9 mouse cellular contexts compared by ENCODE assay signal in the genomic region with DNA sequence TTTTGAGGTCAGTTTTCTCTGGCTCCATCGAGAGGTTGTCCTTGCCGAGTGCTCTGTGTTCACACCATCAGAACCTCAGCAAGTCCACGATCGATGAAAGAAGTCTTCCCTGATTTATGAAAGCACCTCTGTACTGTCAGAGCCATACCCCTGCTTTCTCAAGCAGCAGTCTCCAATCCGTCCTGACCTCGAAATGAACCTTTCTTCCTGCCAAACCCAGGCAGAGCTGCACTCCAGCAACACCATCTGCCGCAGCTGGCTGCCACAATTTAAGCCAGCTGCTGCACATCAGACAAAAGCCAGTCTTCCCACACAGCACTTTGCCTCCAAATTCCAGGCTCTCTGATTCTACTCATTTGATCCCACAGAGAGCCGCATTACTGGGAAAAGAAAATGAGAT. TPM values are rescaled to one million over a fixed set of nuclear protein-coding genes. Genes with fewer than 3 reads are reported as not detected.
DNase-seq lines count a peak whose midpoint lies in the region; ATAC-seq and TF ChIP-seq lines count a peak whose summit lies in the region.
"Had no signal": no experiment of that assay in that cellular context is flagged by ENCODE, and none has a peak within 500 bp of the region (broad histone marks: within the 10 kb centered on the region; RNA-seq: fewer than 3 reads in every experiment).

No protein-coding gene starts in this region.

- peak overlapping the region; percentile 51 for H3K4me2 ChIP-seq in myocyte (ENCODE audit: low read depth)

- TF ChIP-seq POLR2A in kidney, adult 2 months (IDR thresholded peaks at IDR 0.05; ENCODE audit: low read depth, low read length): no peak
- no peak for TF ChIP-seq POLR2A in myocyte (IDR thresholded peaks at IDR 0.05; ENCODE audit: insufficient read length, low read depth)

- H3K27ac ChIP-seq in kidney, adult 2 months (ENCODE audit: insufficient read depth, low read depth, low read length): no peak overlapping the region

- whole genome bisulfite sequencing in kidney, adult 2 months: 12% methylated on average over 8 of the region's 8 CpGs

- H3ac ChIP-seq in myocyte (ENCODE audit: control insufficient read depth, insufficient read length): no peak overlapping the region

- ATAC-seq in megakaryocyte, adult 5-6 weeks (ENCODE audit: poor library complexity, severe bottlenecking): no peak

- no peak overlapping the region for H3K4me3 ChIP-seq in kidney, adult 2 months (ENCODE audit: insufficient read depth, low read depth, low read length)
- no peak overlapping the region for H3K4me3 ChIP-seq in myocyte
- H3K4me3 ChIP-seq: erythroblast, embryonic 14.5 days had no signal

- no peaks in the 10 kb centered on the region for H3K79me2 ChIP-seq in myocyte (ENCODE audit: control insufficient read depth, insufficient read depth)

- DNase-seq in kidney, adult 2 months: peak; percentile 18
- no peak for DNase-seq in kidney, adult 18-20 months
- DNase-seq in brain, adult 2 months (ENCODE audit: low read depth, low spot score): peak; percentile 70
- DNase-seq in heart, adult 18-20 months: peak; percentile 65 to 80
- DNase-seq in kidney, postnatal 14 days: peak; percentile 47
- DNase-seq in spleen, postnatal 14 days (ENCODE audit: low spot score in 2 of 2): no peak

- H3K4me1 ChIP-seq in kidney, adult 2 months (ENCODE audit: control insufficient read depth, insufficient read depth, low read length): no peaks in the 10 kb centered on the region

- no peaks in the 10 kb centered on the region for H3K36me3 ChIP-seq in kidney, adult 2 months (ENCODE audit: control insufficient read depth, insufficient read depth, low read length)
- no peaks in the 10 kb centered on the region for H3K36me3 ChIP-seq in myocyte (ENCODE audit: control insufficient read depth, insufficient read depth)

- no peaks in the 10 kb centered on the region for H3K27me3 ChIP-seq in kidney, adult 2 months (replicated peaks; ENCODE audit: control insufficient read depth, insufficient read depth, low read length)
- no peaks in the 10 kb centered on the region for H3K27me3 ChIP-seq in myocyte (ENCODE audit: control insufficient read depth, insufficient read depth, insufficient read length)

- no peak for TF ChIP-seq CTCF in kidney, adult 2 months (conservative IDR thresholded peaks at IDR 0.05; ENCODE audit: insufficient read depth, insufficient read length, low read depth, low read length)

TF ChIP-seq in myocyte, 11 proteins besides CTCF, POLR2A, EP300 and RAD21:
- TF ChIP-seq MYOG (IDR thresholded peaks at IDR 0.05; ENCODE audit: control insufficient read depth in 1 of 3, insufficient read depth in 1 of 3, insufficient read length in 2 of 3, low read depth in 2 of 3): no peak
- peak in 1 of 3 experiments; percentile 73 for TF ChIP-seq MYOD1 (IDR thresholded peaks at IDR 0.05; ENCODE audit: control insufficient read depth in 1 of 3, insufficient read length in 2 of 3, low read depth in 2 of 3)
- TF ChIP-seq USF1 (IDR thresholded peaks at IDR 0.05; ENCODE audit: low read depth): no peak
- no peak for TF ChIP-seq MAX (IDR thresholded peaks at IDR 0.05; ENCODE audit: low read depth)
- TF ChIP-seq SRF (IDR thresholded peaks at IDR 0.05; ENCODE audit: control insufficient read depth, insufficient read length, low read depth): no peak

RNA-seq across cellular contexts. Expression of a gene that starts 15.2 kb away (rescaled TPM):
- 0.33 and 0.50 TPM in 2 replicates for polyA plus RNA-seq in kidney, adult 2 months (2012; rRNA removed)
- 1 to 10 TPM; 1.6 to 3.4 TPM for total RNA-seq in heart, adult 18-20 months (2021)
- polyA plus RNA-seq in myocyte (2012; fragmentation: generic; extraction: Trizol): 1.8 TPM
- total RNA-seq in megakaryocyte, adult 5-6 weeks (2015): 1.7 and 3.1 TPM in 2 replicates
- total RNA-seq in megakaryocyte, adult 5-6 weeks (2017): 0.69 and 1.9 TPM in 2 replicates
- polyA plus RNA-seq: erythroblast, embryonic 14.5 days had no signal

Comparison
In these comparisons a context has a peak if more than half of its experiments do, and no peak if none do; other contexts are left out.
1. DNase-seq: peak in kidney, adult 2 months (single experiment), brain, adult 2 months (single experiment), heart, adult 18-20 months (2 of 2) and kidney, postnatal 14 days (single experiment); none in kidney, adult 18-20 months (single experiment) and spleen, postnatal 14 days (0 of 2).